Mouse (Mus musculus): ENCODE data around the gene Gm42715.
"Not testable (repeated sequence)": the region's sequence is repeated elsewhere in the genome, so short reads cannot be mapped to it uniquely, and the experiment has no call there.

Gm42715 gene

DNA sequence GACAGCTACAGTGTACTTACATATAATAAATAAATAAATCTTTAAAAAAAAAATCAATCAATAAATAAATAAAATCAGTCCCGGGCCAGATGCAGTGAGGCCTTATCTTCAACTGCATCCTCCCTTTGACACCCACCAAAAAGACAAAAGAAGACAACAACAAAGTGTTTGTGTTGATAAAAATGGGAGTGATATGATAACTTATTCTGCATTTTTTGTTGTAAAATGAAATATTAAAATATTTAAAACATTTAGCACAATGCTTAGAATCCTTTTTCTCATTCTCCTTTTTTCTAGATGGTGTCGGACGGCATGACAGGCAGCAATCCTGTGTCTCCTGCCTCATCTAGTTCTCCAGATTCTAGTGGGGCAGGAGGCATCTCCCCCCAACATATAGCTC is at the start of gene Gm42715:
TSS of gene Gm42715 (plus strand) at position 301 of the 400 bp plus-strand sequence.
- no peak for DNase-seq

DNA sequence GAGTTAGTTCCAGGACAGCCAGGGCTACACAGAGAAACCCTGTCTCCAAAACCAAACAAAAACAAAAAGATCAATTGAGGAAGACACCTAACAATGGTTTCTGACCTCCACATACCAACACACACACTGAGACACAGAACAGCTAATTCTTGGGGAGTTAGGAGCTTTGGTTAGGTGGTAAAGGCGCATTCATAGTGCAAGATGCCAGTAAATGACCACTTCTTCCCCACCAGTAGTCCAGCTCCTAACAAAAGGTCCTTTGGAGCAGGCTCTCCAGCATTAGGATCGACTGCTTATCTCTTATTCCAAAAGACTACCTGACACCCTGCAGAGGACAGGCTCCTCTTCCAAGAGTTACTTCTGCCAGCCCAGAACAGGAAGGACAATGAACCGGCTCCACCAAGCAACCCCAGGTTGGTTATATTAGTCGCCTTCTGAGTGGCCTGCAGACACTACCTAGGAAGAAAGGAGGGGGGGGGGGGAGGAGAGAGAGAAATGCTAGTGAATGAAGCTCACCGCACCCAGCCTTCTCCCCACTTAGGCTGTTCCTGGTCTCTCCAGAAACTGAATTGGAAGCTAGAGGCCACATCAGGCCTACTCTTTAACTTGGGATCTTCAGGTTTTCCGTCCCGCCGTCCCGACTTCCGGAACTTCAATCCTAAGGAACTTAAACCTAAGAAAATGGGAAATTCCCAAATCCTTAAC is 49.2 kb upstream of the Gm42715 start:
- no peak for DNase-seq

DNA sequence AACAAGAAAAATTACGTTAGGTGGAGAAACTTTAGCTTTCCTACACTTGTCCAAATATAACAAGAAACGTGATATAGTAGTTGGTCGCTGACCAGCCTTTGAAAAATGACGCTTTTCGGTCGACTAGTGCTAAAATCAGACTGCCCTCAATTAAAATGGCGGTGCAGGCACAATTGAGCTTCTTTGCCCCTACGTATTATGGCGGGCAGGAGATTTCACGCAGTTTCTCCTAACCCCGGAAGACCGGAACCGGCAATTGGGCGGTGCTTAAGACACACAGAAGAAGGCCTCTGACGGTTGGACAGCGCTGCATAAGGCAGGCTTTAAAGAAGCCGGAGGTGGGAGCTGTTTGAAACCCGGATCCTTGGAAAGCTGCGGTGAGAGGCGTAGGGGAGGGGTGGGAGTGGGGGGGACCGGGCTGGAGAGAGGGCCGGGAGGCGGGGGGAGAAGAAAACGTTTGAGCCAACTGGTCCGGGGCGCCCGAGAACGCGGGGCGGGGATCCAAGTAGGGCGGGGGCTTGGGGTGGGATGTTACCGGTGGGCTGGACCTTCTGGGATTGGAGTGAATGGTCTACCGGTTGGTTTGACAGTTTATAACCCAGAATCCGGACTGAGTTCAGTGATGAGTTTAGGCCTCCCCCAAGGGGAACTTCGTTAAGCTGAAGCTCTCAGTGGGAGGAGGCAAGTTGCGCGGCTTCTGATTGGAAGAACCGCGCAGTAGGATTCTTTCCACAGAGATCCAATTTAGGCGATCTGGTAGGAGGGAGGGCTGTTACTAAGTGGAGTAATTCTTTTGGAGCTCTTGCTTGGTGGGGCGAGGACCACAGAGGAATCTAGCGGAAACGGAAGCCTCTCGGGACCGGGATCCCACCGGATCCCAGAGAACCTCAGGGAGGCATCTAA is 48.4 kb upstream of the Gm42715 start:
- peak; percentile 98 for DNase-seq

DNA sequence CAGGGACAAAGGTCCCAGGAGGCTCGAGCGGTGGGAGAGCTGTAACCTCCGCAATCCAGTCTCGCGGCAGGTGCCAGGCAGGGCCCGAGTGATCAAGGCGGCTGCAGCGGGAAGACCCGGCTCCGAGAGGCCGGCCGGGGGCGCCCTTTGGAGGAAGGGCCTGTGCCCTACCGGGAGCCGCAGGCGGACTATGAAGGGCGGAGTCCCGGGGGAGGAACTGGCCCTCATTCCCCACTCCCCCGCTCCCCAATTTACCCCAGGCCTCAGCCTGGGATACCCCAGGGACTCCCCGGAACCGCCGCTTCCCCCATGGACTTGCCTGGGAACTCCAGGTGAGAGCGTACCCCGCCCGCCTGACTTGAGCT is 47.8 kb upstream of the Gm42715 start:
- DNase-seq, result no peak

DNA sequence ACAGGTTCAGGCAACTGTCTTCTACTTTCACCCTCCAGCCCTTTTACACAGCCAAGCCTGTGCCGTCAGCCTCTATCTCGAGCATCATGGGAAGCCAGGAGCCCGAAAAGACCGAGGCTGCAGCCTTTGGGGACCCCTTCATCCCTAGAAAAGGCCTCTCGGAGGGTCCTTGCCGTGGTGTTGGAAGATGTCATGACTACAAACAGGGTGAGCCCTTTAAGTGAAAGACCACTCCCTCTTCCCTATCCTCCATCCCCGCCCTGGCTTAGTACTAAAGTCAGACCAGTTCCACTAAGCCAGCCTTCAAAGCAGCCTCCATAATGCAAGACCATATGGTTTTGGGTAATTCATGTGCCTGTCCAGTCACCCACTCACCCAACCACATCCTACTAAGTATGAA is 47.3 kb upstream of the Gm42715 start:
- peak; percentile 33 for DNase-seq

DNA sequence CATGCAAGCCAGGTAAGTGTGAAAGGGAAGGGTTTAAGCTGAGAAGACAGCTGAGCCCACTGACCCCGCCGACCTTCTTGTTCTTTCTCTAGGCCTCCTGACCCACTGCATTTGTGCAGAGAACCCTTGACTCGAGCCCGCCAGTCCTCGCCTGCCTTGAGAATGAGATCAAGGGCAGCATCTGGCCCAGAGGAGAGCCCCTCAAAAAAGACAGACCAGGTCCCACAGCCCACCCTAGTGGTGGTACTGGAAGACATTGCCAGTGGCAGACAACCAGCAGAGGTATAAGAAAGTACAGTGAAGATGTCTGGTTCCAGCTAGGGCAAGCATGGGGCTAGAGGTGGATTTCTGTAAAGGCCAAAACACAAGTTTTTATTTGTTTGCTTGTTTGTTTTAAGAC is 45.7 kb upstream of the Gm42715 start:
- DNase-seq, result peak; percentile 40

DNA sequence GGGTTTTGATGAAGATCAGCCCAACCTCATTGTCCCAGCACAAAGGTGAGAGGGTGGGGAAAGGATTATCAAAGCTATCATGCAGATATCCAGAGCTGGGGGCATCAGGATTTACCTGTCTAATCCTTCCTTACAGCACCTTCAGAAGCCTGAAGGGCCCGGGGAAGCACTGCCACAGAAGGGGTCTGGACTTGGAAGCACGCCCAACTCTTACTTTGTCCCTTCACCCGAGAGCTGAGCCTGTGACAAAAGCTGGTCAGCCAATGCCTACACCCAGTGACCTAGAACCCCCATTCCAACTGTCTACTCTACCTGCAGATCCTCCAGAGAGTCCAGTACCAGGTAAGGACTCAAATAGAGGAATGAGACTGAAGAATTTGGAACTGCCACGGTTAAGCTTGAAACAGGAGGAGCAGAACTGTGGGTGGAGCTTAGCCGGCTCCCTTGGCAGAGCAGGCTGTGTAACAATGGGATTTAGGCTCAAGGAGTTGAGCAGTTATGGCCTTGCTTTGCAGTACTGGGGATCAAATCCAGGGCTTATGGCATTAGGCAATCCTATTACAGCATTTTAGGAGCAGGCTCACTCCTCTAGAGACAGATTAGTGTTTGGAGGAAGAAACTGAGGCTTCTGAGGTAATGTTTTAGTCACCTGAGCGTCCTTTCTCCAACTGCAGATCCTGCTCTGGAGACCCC is 44.9 kb upstream of the Gm42715 start:
- DNase-seq, result peak; percentile 47

DNA sequence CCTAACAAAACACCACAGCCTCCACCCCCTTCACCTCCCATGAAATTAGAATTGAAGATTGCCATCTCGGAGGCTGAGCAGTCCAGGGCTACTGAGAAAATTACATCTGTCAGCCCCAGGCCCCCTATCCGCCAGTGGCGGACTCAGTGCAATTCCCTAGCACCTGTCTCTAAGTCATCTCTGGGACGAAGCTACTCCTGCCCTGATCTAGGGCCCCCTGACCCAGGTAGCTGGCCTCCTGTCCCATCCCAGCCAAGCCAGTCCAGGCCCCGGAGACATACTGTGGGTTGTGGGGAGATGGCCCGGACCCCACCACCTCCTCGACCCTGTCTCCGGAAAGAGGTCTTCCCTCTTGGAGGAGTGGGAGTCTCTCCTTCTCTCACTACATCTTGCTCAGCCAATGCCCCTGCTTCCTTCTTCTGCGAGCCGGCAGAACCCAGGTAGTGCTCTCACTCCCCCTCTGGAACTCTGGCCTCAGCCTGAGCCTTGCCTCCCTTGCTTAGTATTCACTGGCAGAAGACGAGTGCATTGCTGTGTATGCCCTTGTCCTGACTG is 44.1 kb upstream of the Gm42715 start:
- DNase-seq, result no peak

DNA sequence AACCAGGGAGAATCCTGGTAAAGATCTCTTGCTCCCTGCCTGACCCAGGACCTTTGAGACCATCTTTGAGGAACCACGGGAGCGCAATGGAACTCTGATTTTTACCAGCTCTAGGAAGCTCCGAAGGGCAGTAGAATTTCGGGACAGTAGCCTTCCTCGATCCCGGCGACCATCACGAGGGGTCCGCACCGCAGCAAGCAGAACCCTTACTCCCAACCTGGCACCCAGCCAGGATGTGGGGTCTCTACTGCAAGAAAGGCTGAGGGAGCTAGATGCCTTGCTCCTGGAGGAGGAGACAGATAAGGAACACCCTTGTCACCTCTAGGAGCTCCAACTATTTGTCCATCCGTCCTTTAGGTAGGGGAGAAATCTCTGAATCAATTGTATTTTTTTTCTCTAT is 43.0 kb upstream of the Gm42715 start:
- no peak for DNase-seq

DNA sequence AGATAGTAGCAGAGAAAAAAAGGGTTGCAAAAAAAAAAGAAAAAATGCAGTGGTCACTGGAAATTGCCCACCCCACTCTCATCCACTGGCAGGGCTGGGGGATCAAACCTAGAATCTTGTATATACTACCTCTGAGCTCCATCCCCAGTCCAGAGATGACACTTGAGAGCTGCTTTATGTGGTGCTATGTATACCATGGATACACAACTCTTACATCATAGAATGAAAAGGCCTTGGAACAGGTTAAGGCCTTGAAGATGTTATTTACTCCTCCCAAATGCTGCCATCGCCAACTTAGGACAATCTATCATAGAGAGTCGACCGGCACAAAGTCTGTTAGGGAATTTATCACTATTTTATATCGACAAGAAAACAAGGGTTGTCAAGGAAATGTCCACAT is 42.5 kb upstream of the Gm42715 start:
- no peak for DNase-seq

DNA sequence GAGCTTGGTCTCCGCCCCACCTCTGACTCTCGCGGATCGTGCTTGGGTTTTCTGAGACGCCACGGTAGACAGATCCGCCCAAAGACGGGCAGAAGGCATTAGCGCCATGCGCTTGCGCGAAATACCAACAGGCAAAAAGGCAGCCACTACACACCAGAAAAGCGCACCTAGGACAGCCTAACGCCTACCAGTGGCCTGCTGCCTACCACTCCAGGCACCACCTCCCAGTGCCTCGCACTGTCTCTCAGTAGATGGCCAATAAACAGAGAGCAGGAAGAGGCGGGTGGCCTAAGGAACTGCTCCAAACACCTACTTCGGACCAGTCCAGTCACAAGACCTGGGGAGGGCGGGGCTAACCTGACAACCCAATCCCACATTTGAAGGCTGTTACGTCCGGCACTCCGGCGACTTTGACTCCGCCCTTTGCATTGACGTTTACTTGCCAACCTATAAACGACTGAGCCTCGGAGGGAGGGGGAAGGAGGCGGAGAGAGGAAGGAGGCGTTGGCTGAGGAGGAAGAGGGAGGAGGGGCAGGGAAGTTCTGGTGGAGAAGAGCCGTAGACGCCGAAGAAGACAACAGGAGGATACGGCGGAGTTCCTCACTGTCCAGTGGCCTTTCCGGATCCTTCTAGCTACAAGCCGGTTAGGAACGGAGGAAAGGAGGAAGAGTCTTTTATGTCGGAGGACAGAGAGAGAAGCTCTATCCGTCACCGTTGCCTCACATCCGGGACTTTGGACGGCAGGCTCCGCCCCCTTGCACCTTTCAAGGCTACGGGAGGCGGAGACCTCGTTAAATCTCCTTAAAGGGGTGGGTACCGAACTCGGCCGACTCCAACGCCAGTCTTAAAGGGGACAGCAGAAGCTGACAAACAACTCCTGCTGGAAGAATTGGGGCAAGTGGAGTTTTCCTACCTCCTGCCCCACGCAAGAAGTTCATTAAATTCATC is 41.4 kb upstream of the Gm42715 start:
- peak; percentile 100 for DNase-seq

DNA sequence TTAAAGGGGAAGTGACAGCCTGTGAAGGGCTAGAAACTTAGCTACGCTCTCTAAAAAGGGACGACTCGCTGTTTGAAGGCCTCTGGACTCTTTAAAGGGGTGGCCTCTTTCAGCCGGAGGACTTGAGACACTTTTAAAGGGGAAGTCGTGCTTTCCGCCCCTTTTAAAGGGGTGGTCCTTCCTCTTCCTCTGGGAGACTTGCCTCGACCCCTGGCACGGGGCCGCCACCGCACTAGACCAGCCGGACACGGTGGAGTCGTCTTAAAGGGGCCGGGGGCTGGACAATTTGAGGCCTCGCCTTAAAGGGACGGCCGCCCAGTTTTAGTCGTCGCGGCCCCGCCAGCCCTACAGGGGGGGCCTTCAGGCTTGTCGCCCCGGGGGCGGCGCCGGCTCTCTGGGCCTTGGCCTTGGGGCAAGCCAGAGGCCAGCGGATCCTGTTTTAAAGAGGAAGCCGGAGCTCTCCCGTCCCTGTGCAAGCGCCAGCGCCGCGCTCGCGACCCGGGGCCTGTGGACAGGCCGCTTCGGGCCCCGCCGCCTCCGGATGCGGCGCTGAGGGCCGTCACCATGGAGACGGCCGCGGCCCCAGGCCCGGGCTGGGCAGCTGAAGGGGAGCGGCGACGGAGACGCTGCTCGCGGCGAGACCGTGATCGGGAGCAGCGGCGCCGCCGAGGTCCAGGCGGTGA is 40.6 kb upstream of the Gm42715 start, which contains the start of gene Fbrs:
TSS of gene Fbrs (plus strand) at position 565 of the 683 bp plus-strand sequence.
- DNase-seq, result peak; percentile 99

DNA sequence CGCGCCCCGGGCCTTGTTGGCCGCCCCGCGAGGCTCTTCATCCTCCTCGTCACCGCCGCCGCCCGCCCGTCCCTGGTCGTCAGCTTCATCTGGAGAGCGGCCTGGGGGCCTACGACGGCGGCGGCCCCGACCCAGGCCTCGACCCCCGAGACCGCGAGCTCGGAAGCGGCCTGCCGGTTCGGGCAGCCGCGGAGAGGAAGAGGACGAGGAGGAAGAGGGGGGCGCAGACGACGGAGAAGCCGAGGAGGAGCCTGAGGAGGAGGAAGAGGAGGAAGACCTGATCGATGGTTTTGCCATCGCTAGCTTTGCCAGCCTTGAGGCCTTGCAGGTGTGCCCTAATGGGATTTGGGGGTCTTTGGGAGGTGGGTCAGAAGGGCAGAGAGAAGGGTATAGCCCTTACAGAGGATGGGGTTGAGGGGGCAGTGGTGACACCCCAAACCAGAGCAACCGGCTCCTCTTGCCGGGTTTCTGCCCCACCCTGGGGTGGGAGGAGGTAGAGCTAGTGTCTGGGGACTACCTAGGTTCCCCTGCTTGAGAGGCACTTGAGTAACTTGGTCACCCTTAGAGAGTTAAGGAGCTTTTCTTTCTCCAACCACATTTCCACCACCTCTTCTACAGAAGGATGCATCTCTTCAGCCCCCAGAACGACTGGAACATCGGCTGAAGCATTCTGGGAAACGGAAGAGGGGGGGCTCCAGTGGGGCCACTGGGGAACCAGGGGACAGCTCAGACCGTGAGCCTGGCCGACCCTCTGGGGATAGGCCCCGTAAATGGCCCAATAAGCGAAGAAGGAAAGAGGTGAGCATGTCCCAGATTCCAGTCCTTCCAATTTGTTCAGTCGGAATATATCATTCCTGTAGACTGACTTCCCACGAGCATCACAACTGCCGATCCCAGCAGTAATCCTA is 39.8 kb upstream of the Gm42715 start:
- peak; percentile 19 for DNase-seq

DNA sequence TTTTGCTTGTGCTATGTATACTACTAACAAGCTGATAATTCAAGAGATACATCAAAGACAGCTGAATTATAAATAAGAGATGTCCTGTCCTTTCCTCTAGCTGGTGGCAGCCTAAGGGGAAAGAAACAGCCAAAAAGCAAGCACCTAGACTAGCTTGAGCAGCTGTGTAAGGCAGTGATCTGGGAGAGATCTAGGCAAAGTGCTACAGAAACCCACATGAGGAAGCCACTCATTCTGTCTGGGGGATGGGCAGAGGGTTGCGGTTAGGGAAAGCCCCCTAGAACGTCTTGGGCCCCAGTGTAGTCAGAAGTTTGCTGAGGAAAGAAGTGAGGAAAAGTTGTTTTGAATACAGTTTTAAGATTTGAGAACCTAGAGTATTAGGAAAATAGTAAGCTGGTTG is 39.1 kb upstream of the Gm42715 start:
- DNase-seq, result no peak

DNA sequence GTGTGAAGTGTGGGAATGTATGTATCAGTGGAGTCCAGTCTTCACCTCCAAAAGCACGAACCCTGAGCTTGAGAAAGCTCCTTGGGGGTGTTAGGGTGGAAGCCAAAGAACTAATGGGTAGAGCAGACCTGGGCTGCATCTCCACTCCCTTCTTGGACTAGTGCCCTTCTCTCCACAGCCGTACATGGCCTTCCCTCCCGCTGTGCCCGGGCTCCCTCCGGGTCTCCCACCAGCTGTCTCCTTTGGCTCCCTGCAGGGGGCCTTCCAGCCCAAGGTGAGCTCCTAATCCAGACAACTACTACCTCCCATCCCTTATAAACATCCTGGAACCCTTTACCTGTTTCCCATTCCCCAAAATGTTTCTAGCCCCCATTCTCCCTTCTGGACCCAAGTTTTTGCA is 34.0 kb upstream of the Gm42715 start:
- DNase-seq, result no peak

DNA sequence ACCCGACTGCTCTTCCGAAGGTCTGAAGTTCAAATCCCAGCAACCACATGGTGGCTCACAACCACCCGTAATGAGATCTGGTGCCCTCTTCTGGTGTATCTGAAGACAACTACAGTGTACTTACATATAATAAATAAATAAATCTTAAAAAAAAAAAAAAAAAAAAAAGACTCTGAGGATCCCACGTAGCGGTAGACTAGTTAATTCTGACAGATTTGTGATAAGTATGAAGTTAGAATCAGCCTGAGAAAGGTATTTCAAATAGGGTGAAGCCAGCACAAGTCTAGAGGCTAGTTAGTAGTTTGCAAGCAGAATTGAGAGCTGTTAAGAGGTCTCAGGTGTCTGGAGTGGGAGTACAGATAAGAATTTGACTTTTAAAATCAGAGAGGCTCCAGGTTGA is 31.0 kb upstream of the Gm42715 start:
- not testable (repeated sequence) for DNase-seq

DNA sequence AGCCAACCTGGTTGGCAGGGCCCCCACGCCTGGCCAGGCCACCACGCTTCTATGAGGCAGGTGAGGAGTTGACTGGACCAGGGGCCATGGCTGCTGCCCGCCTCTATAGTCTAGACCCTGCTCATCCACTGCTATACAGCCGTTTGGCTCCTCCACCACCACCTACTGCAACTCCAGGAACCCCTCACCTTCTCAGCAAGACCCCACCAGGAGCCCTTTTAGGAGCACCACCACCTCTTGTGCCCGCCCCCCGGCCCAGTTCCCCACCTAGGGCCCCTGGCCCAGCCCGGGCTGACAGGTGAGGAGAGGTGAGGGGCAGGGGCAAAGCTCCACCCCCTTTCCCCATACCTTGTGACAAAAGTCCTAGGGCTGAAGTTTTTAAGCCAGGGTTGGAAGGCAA is 29.4 kb upstream of the Gm42715 start:
- DNase-seq, result no peak

DNA sequence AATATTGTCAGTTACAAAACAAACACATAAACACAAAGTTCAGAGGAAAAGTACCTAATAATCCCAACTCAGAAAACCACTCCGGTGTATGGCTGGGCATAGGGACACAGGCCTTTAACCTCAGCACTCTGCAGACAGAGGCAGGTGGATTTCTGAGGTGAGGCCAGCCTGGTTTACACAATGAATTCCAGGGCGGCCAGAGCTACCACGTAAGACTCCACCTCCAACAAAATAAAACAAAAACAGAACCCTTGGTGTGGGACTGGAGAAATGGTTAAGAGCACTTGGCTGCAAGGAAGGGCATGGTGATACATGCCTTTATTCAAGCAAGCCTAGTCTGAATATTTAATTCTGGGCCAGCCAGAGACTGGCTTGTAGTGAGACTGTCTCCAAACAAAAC is 27.5 kb upstream of the Gm42715 start:
- DNase-seq, result no peak

DNA sequence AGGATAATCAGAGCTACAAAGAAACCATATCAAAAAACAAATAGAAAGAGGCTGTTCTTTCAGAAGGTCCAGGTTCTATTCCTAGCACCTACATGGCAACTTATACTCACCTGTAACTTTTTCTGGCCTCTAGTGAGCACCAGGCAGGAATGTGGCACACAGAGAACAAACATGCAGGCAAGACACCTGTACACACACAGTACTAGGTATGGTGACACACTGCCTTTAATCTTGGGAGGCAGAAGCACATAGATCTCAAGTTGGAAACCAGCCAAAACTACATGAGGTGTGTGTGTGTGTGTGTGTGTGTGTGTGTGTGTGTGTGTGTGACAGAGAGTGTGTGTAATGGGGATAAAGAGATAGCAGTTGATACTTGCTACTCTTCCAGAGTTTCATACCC is 24.7 kb upstream of the Gm42715 start:
- no peak for DNase-seq

DNA sequence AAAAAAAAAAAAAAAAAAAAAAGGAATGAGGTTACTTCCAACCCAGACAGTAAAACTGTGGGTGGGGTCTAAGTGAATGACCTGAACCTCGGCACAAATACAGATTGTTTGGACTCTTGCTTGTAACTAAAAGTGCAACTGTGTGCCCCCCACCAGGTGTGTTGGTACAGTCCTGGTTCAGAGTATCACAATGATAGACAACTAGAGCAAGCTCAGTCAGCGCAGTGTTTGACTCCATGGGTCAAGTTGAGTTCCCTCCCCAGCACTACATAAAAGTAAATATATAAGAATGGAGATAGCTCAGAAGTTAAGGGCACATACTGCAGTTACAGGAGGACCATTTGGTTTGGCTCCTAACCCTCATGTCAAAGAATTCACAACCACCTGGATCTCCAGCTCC is 22.0 kb upstream of the Gm42715 start:
- no peak for DNase-seq
